9 mouse cellular contexts compared by ENCODE assay signal in genomic region chr11:31248467-31248866, GRCm38 (mm10).
DNase-seq lines count a peak whose midpoint lies in the region; ATAC-seq and TF ChIP-seq lines count a peak whose summit lies in the region.
"Had no signal": no experiment of that assay in that cellular context is flagged by ENCODE, and none has a peak within 500 bp of the region (broad histone marks: within the 10 kb centered on the region; RNA-seq: fewer than 3 reads in every experiment).

No protein-coding gene starts in this region.

- no peaks in the 10 kb centered on the region for H3K4me1 ChIP-seq in kidney, postnatal 0 days (replicated peaks; ENCODE audit: insufficient read depth, low read length)
- no peaks in the 10 kb centered on the region for H3K4me1 ChIP-seq in liver, embryonic 14.5 days (replicated peaks; ENCODE audit: control insufficient read depth in 2 of 2, insufficient read depth in 2 of 2, low read length in 1 of 2)
- H3K4me1 ChIP-seq: heart, embryonic 13.5 days had no signal

- TF ChIP-seq EP300 in liver, embryonic 14.5 days (IDR thresholded peaks at IDR 0.05; ENCODE audit: low read depth): no peak

- TF ChIP-seq CTCF in kidney, postnatal 0 days (IDR thresholded peaks at IDR 0.05; ENCODE audit: low read depth): peak; percentile 86
- TF ChIP-seq CTCF in liver, embryonic 14.5 days (IDR thresholded peaks at IDR 0.05; ENCODE audit: low read depth): peak; percentile 58; the same call in 1 of the 2 replicates

- WGBS in kidney, postnatal 0 days: 21% methylated on average over 2 of the region's 2 CpGs
- 14% methylated on average over 2 of the region's 2 CpGs for WGBS in liver, embryonic 14.5 days (ENCODE audit: insufficient replicate concordance)

- peak; percentile 32 to 41 for DNase-seq in B cell, adult 2 months
- DNase-seq in Muller cell, postnatal 12 days (ENCODE audit: inconsistent ontology term): peak; percentile 53
- DNase-seq in cerebellum, adult 9-10 months: peak; percentile 88
- DNase-seq in frontal cortex, adult 2 months (ENCODE audit: extremely low spot score in 1 of 2, low spot score in 1 of 2): peak; percentile 71 to 98
- DNase-seq in kidney, postnatal 0 days (ENCODE audit: low spot score): peak; percentile 85
- peak; percentile 26 to 53 (median 45) for DNase-seq in liver, embryonic 14.5 days (ENCODE audit: low read depth in 3 of 3, low spot score in 3 of 3)
- DNase-seq in retina, adult 2 months (ENCODE audit: low read depth, low spot score): peak; percentile 58

- no peak overlapping the region for H3K4me2 ChIP-seq in kidney, postnatal 0 days (ENCODE audit: low read length)
- no peak overlapping the region for H3K4me2 ChIP-seq in liver, embryonic 14.5 days (ENCODE audit: low read depth)
- H3K4me2 ChIP-seq: heart, embryonic 13.5 days had no signal

- no peak overlapping the region for H3K4me3 ChIP-seq in kidney, postnatal 0 days (replicated peaks; ENCODE audit: low read depth, low read length)
- no peak overlapping the region for H3K4me3 ChIP-seq in liver, embryonic 14.5 days (ENCODE audit: insufficient read depth in 1 of 2, low read depth in 2 of 2, low read length in 2 of 2)
- H3K4me3 ChIP-seq: heart, embryonic 13.5 days had no signal

- H3K27me3 ChIP-seq in kidney, postnatal 0 days (ENCODE audit: insufficient read depth, low read length): no peaks in the 10 kb centered on the region
- H3K27me3 ChIP-seq in liver, embryonic 14.5 days (ENCODE audit: control insufficient read depth, insufficient read depth, low read length): no peaks in the 10 kb centered on the region

- ATAC-seq in kidney, postnatal 0 days (replicated peaks; ENCODE audit: low FRiP score, low read depth): no peak
- ATAC-seq in liver, embryonic 14.5 days (ENCODE audit: insufficient read depth): no peak
- ATAC-seq in inflammation-experienced regulatory T-cells, adult 6 months: no peak

- H3K27ac ChIP-seq in kidney, postnatal 0 days: no peak overlapping the region
- H3K27ac ChIP-seq in liver, embryonic 14.5 days: no peak overlapping the region
- H3K27ac ChIP-seq: heart, embryonic 13.5 days had no signal

- H3K9ac ChIP-seq in kidney, postnatal 0 days (ENCODE audit: low read depth, low read length): no peak overlapping the region
- H3K9ac ChIP-seq in liver, embryonic 14.5 days (replicated peaks): no peak overlapping the region
- H3K9ac ChIP-seq: heart, embryonic 13.5 days had no signal

- no peaks in the 10 kb centered on the region for H3K36me3 ChIP-seq in kidney, postnatal 0 days (ENCODE audit: insufficient read depth, low read length)
- H3K36me3 ChIP-seq in liver, embryonic 14.5 days (replicated peaks; ENCODE audit: control insufficient read depth, insufficient read depth, low read depth): no peaks in the 10 kb centered on the region
- H3K36me3 ChIP-seq: heart, embryonic 13.5 days had no signal

- no peaks in the 10 kb centered on the region for H3K9me3 ChIP-seq in kidney, postnatal 0 days (replicated peaks; ENCODE audit: low read length)
- no peaks in the 10 kb centered on the region for H3K9me3 ChIP-seq in liver, embryonic 14.5 days (ENCODE audit: control insufficient read depth, low read length)
- H3K9me3 ChIP-seq: heart, embryonic 13.5 days had no signal

Comparison
In these comparisons a context has a peak if more than half of its experiments do, and no peak if none do; other contexts are left out.
1. DNase-seq: peak in every context shown above with its lines; median percentile 88 in cerebellum, adult 9-10 months; 85 in kidney, postnatal 0 days; 84 in frontal cortex, adult 2 months; 58 in retina, adult 2 months; 53 in Muller cell, postnatal 12 days; 45 in liver, embryonic 14.5 days; 36 in B cell, adult 2 months.